11 mouse cellular contexts compared by ENCODE assay signal in the genomic region with DNA sequence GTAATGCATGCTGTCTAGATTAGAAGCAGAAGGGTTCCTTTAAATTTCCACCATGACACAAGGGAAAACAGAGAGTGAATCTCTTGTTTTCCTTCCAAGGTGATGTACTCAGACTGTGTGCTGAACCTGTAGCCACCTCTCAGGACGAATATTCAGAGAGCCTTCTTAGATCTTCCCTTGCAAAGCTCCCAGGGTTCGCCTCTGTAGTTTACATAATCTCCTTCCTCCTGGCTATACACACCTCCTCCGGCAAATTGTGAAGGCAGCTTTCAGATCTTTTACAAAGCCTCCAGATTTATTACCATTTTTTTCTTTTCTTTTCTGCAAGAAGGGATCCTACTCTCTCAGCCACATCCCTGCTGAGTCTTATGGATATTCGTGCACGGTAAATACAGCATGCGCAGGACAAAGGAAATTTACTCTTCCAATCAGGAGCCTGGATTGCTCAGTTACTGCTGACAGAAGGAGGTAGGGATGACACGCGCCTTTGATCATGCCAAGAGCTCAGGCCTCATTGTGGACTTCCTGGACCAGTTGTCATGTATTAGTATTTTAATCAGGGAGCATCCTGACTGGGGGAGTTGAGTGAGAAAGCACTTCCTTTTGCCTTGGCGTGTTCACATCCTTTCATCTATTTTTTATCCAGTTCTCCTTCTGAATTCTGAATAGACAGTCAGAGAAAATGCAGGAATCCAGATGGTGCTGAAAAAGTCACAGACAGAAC.
A peak's percentile ranks its signal among the peaks of the same experiment; 100 is the strongest.
DNase-seq lines count a peak whose midpoint lies in the region; ATAC-seq and TF ChIP-seq lines count a peak whose summit lies in the region.
"Had no signal": no experiment of that assay in that cellular context is flagged by ENCODE, and none has a peak within 500 bp of the region (broad histone marks: within the 10 kb centered on the region; RNA-seq: fewer than 3 reads in every experiment).

No protein-coding gene starts in this region.

- H3K27me3 ChIP-seq in neural tube, embryonic 11.5 days (ENCODE audit: control insufficient read depth, insufficient read depth, low read length) = no peaks in the 10 kb centered on the region
- H3K27me3 ChIP-seq in hindbrain, postnatal 0 days (ENCODE audit: insufficient read depth, low read length) = no peaks in the 10 kb centered on the region
- no peaks in the 10 kb centered on the region for H3K27me3 ChIP-seq in midbrain, embryonic 10.5 days (ENCODE audit: low read depth, poor library complexity, severe bottlenecking)
- no peaks in the 10 kb centered on the region for H3K27me3 ChIP-seq in liver, embryonic 12.5 days (replicated peaks)
- no peaks in the 10 kb centered on the region for H3K27me3 ChIP-seq in kidney, embryonic 15.5 days
- no peaks in the 10 kb centered on the region for H3K27me3 ChIP-seq in heart, adult 2 months (ENCODE audit: control insufficient read depth, insufficient read depth, low read length)
- H3K27me3 ChIP-seq: limb, embryonic 12.5 days had no signal

- intact Hi-C loops in heart, adult 2 months (cut with DNase I) = no loop called here

- WGBS in neural tube, embryonic 11.5 days = 21% methylated on average over 9 of the region's 9 CpGs
- WGBS in hindbrain, postnatal 0 days = 19% methylated on average over 9 of the region's 9 CpGs
- WGBS in midbrain, embryonic 10.5 days = 21% methylated on average over 9 of the region's 9 CpGs
- WGBS in liver, embryonic 12.5 days (ENCODE audit: insufficient replicate concordance) = 30% methylated on average over 9 of the region's 9 CpGs
- 24% methylated on average over 9 of the region's 9 CpGs for WGBS in kidney, embryonic 15.5 days
- 20% methylated on average over 9 of the region's 9 CpGs for WGBS in heart, adult 2 months

- no peaks in the 10 kb centered on the region for H3K4me1 ChIP-seq in neural tube, embryonic 11.5 days (ENCODE audit: control insufficient read depth, insufficient read depth, low read length)
- H3K4me1 ChIP-seq in hindbrain, postnatal 0 days (ENCODE audit: insufficient read depth, low read length) = no peaks in the 10 kb centered on the region
- peaks cover 10% of the 10 kb centered on the region for H3K4me1 ChIP-seq in midbrain, embryonic 10.5 days
- no peaks in the 10 kb centered on the region for H3K4me1 ChIP-seq in liver, embryonic 12.5 days
- no peaks in the 10 kb centered on the region for H3K4me1 ChIP-seq in kidney, embryonic 15.5 days
- H3K4me1 ChIP-seq in heart, adult 2 months (ENCODE audit: control insufficient read depth, insufficient read depth, low read length) = no peaks in the 10 kb centered on the region
- H3K4me1 ChIP-seq: limb, embryonic 12.5 days had no signal

- no peak for TF ChIP-seq CTCF in hindbrain, postnatal 0 days (IDR thresholded peaks at IDR 0.05; ENCODE audit: low read depth)
- no peak for TF ChIP-seq CTCF in heart, adult 2 months (IDR thresholded peaks at IDR 0.05)

- no peak for TF ChIP-seq POLR2A in heart, adult 2 months (IDR thresholded peaks at IDR 0.05; ENCODE audit: insufficient read depth, low read depth, low read length)

- H3K4me2 ChIP-seq in neural tube, embryonic 11.5 days (ENCODE audit: low read depth) = peak overlapping the region; percentile 12; the same call in 1 of the 2 replicates
- H3K4me2 ChIP-seq in hindbrain, postnatal 0 days (ENCODE audit: low read depth, low read length) = peak overlapping the region; percentile 28
- no peak overlapping the region for H3K4me2 ChIP-seq in liver, embryonic 12.5 days
- H3K4me2 ChIP-seq in kidney, embryonic 15.5 days = no peak overlapping the region
- H3K4me2 ChIP-seq: limb, embryonic 12.5 days had no signal

- H3K27ac ChIP-seq in neural tube, embryonic 11.5 days (ENCODE audit: low read depth, low read length) = no peak overlapping the region
- H3K27ac ChIP-seq in hindbrain, postnatal 0 days = no peak overlapping the region
- H3K27ac ChIP-seq in midbrain, embryonic 10.5 days (replicated peaks) = peak overlapping the region; percentile 55; the same call in 1 of the 2 replicates
- no peak overlapping the region for H3K27ac ChIP-seq in liver, embryonic 12.5 days
- H3K27ac ChIP-seq in kidney, embryonic 15.5 days = no peak overlapping the region
- H3K27ac ChIP-seq in heart, adult 2 months = no peak overlapping the region
- H3K27ac ChIP-seq: limb, embryonic 12.5 days had no signal

- no peaks in the 10 kb centered on the region for H3K79me2 ChIP-seq in heart, adult 2 months (replicated peaks; ENCODE audit: control insufficient read depth, insufficient read depth, low read length)

- DNase-seq in neural tube, embryonic 11.5 days (ENCODE audit: low spot score) = no peak
- no peak for DNase-seq in neural tube, embryonic 10.5 days (ENCODE audit: extremely low spot score, low spot score)
- DNase-seq in hindbrain, postnatal 0 days (ENCODE audit: low spot score) = peak; percentile 28
- peak; percentile 14 for DNase-seq in midbrain, embryonic 10.5 days (ENCODE audit: low spot score)
- DNase-seq in heart, adult 2 months = no peak
- no peak for DNase-seq in spleen, postnatal 14 days (ENCODE audit: low spot score in 2 of 2)
- DNase-seq: adrenal gland, postnatal 10 days; thymus, postnatal 14 days had no signal

- no peak overlapping the region; the same call in 1 of the 2 replicates for H3K9ac ChIP-seq in neural tube, embryonic 11.5 days (ENCODE audit: low read length)
- H3K9ac ChIP-seq in hindbrain, postnatal 0 days (replicated peaks; ENCODE audit: low read length) = no peak overlapping the region
- H3K9ac ChIP-seq in liver, embryonic 12.5 days = no peak overlapping the region
- no peak overlapping the region for H3K9ac ChIP-seq in kidney, embryonic 15.5 days
- no peak overlapping the region for H3K9ac ChIP-seq in heart, adult 2 months (ENCODE audit: low read depth, low read length)
- H3K9ac ChIP-seq: limb, embryonic 12.5 days had no signal

- peak; percentile 75 for ATAC-seq in neural tube, embryonic 11.5 days (ENCODE audit: insufficient read depth, low FRiP score, low TSS enrichment)
- ATAC-seq in hindbrain, postnatal 0 days = 0 out of 2 replicates have a peak, but pooled peaks have one; percentile 74
- no peak for ATAC-seq in liver, embryonic 12.5 days
- ATAC-seq in kidney, embryonic 15.5 days (replicated peaks; ENCODE audit: low FRiP score) = no peak

- TF ChIP-seq EP300 in heart, adult 2 months (IDR thresholded peaks at IDR 0.05; ENCODE audit: insufficient read depth, low read depth, low read length) = no peak

- no peaks in the 10 kb centered on the region for H3K9me3 ChIP-seq in neural tube, embryonic 11.5 days (ENCODE audit: control insufficient read depth, low read length)
- H3K9me3 ChIP-seq in hindbrain, postnatal 0 days (ENCODE audit: low read length) = no peaks in the 10 kb centered on the region
- no peaks in the 10 kb centered on the region for H3K9me3 ChIP-seq in midbrain, embryonic 10.5 days (replicated peaks)
- no peaks in the 10 kb centered on the region for H3K9me3 ChIP-seq in liver, embryonic 12.5 days (replicated peaks)
- H3K9me3 ChIP-seq in kidney, embryonic 15.5 days (replicated peaks) = no peaks in the 10 kb centered on the region
- H3K9me3 ChIP-seq: limb, embryonic 12.5 days had no signal

- no peaks in the 10 kb centered on the region for H3K36me3 ChIP-seq in neural tube, embryonic 11.5 days (ENCODE audit: control insufficient read depth, insufficient read depth, low read length)
- no peaks in the 10 kb centered on the region for H3K36me3 ChIP-seq in hindbrain, postnatal 0 days (ENCODE audit: insufficient read depth, low read length)
- H3K36me3 ChIP-seq in midbrain, embryonic 10.5 days = no peaks in the 10 kb centered on the region
- no peaks in the 10 kb centered on the region for H3K36me3 ChIP-seq in liver, embryonic 12.5 days
- no peaks in the 10 kb centered on the region for H3K36me3 ChIP-seq in kidney, embryonic 15.5 days
- H3K36me3 ChIP-seq in heart, adult 2 months (ENCODE audit: control insufficient read depth, insufficient read depth, low read length) = no peaks in the 10 kb centered on the region
- H3K36me3 ChIP-seq: limb, embryonic 12.5 days had no signal

- no peak overlapping the region for H3K4me3 ChIP-seq in neural tube, embryonic 11.5 days (ENCODE audit: low read depth, low read length)
- H3K4me3 ChIP-seq in hindbrain, postnatal 0 days (ENCODE audit: low read length) = no peak overlapping the region
- peak overlapping the region; percentile 27; the same call in 1 of the 2 replicates for H3K4me3 ChIP-seq in midbrain, embryonic 10.5 days
- no peak overlapping the region for H3K4me3 ChIP-seq in liver, embryonic 12.5 days
- H3K4me3 ChIP-seq in kidney, embryonic 15.5 days (replicated peaks) = no peak overlapping the region
- H3K4me3 ChIP-seq in heart, adult 2 months = no peak overlapping the region
- H3K4me3 ChIP-seq: limb, embryonic 12.5 days had no signal

Comparison
In these comparisons a context has a peak if more than half of its experiments do, and no peak if none do; other contexts are left out.
1. ATAC-seq: peak in neural tube, embryonic 11.5 days (single experiment) and hindbrain, postnatal 0 days (single experiment); none in liver, embryonic 12.5 days (single experiment) and kidney, embryonic 15.5 days (single experiment).
2. DNase-seq: peak in hindbrain, postnatal 0 days (single experiment) and midbrain, embryonic 10.5 days (single experiment); none in neural tube, embryonic 11.5 days (single experiment), neural tube, embryonic 10.5 days (single experiment), heart, adult 2 months (0 of 2) and spleen, postnatal 14 days (0 of 2).
3. H3K4me2 ChIP-seq: peak in neural tube, embryonic 11.5 days (single experiment) and hindbrain, postnatal 0 days (single experiment); none in liver, embryonic 12.5 days (single experiment) and kidney, embryonic 15.5 days (single experiment).